ENCODE assay signal across 21 mouse cellular contexts in the genomic region with DNA sequence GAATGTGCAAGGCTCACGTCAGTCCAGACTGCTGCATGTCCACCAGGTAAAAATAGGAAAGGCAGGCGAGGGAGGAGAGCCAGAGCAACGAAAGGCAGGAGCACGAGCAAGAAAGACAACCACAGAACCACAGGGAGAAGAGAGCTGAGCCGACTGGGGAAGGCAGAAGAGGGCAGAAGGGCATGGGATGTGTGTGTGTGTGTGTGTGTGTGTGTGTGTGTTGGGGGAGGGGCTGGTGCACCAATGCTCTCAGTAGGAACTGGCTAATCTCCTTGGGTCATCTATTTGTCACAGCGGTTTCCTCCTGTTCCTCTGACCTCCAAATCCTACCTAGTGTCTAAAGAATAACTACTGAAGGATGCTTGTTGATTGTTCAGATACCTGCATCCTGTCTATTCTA. TPM values are rescaled to one million over a fixed set of nuclear protein-coding genes. Genes with fewer than 3 reads are reported as not detected.
DNase-seq lines count a peak whose midpoint lies in the region; ATAC-seq and TF ChIP-seq lines count a peak whose summit lies in the region.
"Had no signal": no experiment of that assay in that cellular context is flagged by ENCODE, and none has a peak within 500 bp of the region (broad histone marks: within the 10 kb centered on the region; RNA-seq: fewer than 3 reads in every experiment).

No protein-coding gene starts in this region.

- H3K36me3 ChIP-seq in kidney, postnatal 0 days (ENCODE audit: insufficient read depth, low read length): peaks cover 19% of the 10 kb centered on the region; the same call in 1 of the 2 replicates
- H3K36me3 ChIP-seq in liver, embryonic 16.5 days (ENCODE audit: control insufficient read depth, insufficient read depth): no peaks in the 10 kb centered on the region
- H3K36me3 ChIP-seq: embryonic facial prominence, embryonic 12.5 days had no signal

- no peaks in the 10 kb centered on the region for H3K9me3 ChIP-seq in kidney, postnatal 0 days (replicated peaks; ENCODE audit: low read length)
- no peaks in the 10 kb centered on the region for H3K9me3 ChIP-seq in liver, embryonic 16.5 days (replicated peaks; ENCODE audit: control insufficient read depth, low read length)
- H3K9me3 ChIP-seq: embryonic facial prominence, embryonic 12.5 days; forebrain, embryonic 15.5 days; hindbrain, embryonic 12.5 days had no signal

- ATAC-seq in kidney, postnatal 0 days (replicated peaks; ENCODE audit: low FRiP score, low read depth): no peak
- no peak for ATAC-seq in liver, embryonic 16.5 days (ENCODE audit: low read depth)
- ATAC-seq: forebrain, embryonic 15.5 days; inflammation-experienced regulatory T-cells, adult 6 months had no signal

- WGBS in kidney, postnatal 0 days: 41% methylated on average over 6 of the region's 6 CpGs
- WGBS in liver, embryonic 16.5 days (ENCODE audit: insufficient replicate concordance): 16% methylated on average over 6 of the region's 6 CpGs

- 0 out of 2 replicates have a peak overlapping the region, but pooled peaks have one; percentile 31 for H3K27ac ChIP-seq in kidney, postnatal 0 days
- peak overlapping the region; percentile 58 for H3K27ac ChIP-seq in liver, embryonic 16.5 days (ENCODE audit: low read length)
- H3K27ac ChIP-seq: embryonic facial prominence, embryonic 12.5 days; forebrain, embryonic 15.5 days; hindbrain, embryonic 12.5 days; stomach, postnatal 0 days had no signal

- TF ChIP-seq CTCF in kidney, postnatal 0 days (IDR thresholded peaks at IDR 0.05; ENCODE audit: low read depth): no peak

- no peaks in the 10 kb centered on the region for H3K4me1 ChIP-seq in kidney, postnatal 0 days (replicated peaks; ENCODE audit: insufficient read depth, low read length)
- H3K4me1 ChIP-seq in liver, embryonic 16.5 days (ENCODE audit: control insufficient read depth, low read depth, low read length): no peaks in the 10 kb centered on the region; the same call in 1 of the 2 replicates

- no peaks in the 10 kb centered on the region for H3K27me3 ChIP-seq in kidney, postnatal 0 days (ENCODE audit: insufficient read depth, low read length)
- H3K27me3 ChIP-seq in liver, embryonic 16.5 days (ENCODE audit: control insufficient read depth, insufficient read depth, low read depth, low read length): no peaks in the 10 kb centered on the region
- H3K27me3 ChIP-seq: CH12.LX; forebrain, embryonic 15.5 days; hindbrain, embryonic 12.5 days had no signal

- no peak overlapping the region for H3K4me2 ChIP-seq in kidney, postnatal 0 days (ENCODE audit: low read length)
- no peak overlapping the region for H3K4me2 ChIP-seq in liver, embryonic 16.5 days (ENCODE audit: low read depth, low read length)
- H3K4me2 ChIP-seq: embryonic facial prominence, embryonic 12.5 days; forebrain, embryonic 15.5 days; hindbrain, embryonic 12.5 days had no signal

- no peak overlapping the region for H3K4me3 ChIP-seq in kidney, postnatal 0 days (replicated peaks; ENCODE audit: low read depth, low read length)
- no peak overlapping the region for H3K4me3 ChIP-seq in liver, embryonic 16.5 days (ENCODE audit: low read depth, low read length)
- H3K4me3 ChIP-seq: embryonic facial prominence, embryonic 12.5 days; forebrain, embryonic 15.5 days; hindbrain, embryonic 12.5 days had no signal

- H3K9ac ChIP-seq in kidney, postnatal 0 days (ENCODE audit: low read depth, low read length): no peak overlapping the region
- no peak overlapping the region for H3K9ac ChIP-seq in liver, embryonic 16.5 days (ENCODE audit: low read depth, low read length)
- H3K9ac ChIP-seq: embryonic facial prominence, embryonic 12.5 days; forebrain, embryonic 15.5 days; hindbrain, embryonic 12.5 days had no signal

- intact Hi-C loops in gastrocnemius, postnatal 36 days (cut with DNase I): loop anchor here (5.0 kb wide), 1 partner anchor 88 kb away; no protein-coding TSS in a partner anchor

- peak; percentile 15 for DNase-seq in adrenal gland, postnatal 14 days
- DNase-seq in adrenal gland, adult 2 months: no peak
- no peak for DNase-seq in kidney, postnatal 0 days (ENCODE audit: low spot score)
- no peak for DNase-seq in kidney, adult 8-10 months
- DNase-seq in ZHBTc4 (ENCODE audit: low read depth, low spot score): peak; percentile 36
- no peak for DNase-seq in adrenal gland, adult 18-20 months (ENCODE audit: low spot score in 2 of 2)
- no peak for DNase-seq in gastrocnemius, postnatal 36 days
- DNase-seq: cerebellum, adult 2 months; gastrocnemius, postnatal 25 days; kidney, postnatal 25 days; left cerebral cortex, postnatal 4 days; lung, adult 18-20 months had no signal

RNA-seq across cellular contexts. Expression of gene Lmod3, which starts 56.6 kb away (rescaled TPM):
- not detected in 2 replicates for total RNA-seq in adrenal gland, postnatal 14 days (2021)
- not detected for total RNA-seq in adrenal gland, adult 2 months (2021)
- polyA plus RNA-seq in adrenal gland, adult 2 months (2012; rRNA removed): not detected in 2 replicates
- polyA plus RNA-seq in kidney, postnatal 0 days (2015; fragmentation: Nextera tagmentation; extraction: Ambion mirVana): 0.31 and 0.36 TPM in 2 replicates
- polyA plus RNA-seq in liver, embryonic 16.5 days (2015; fragmentation: Nextera tagmentation; extraction: Ambion mirVana): 0.20 and 0.81 TPM in 2 replicates
- total RNA-seq in adrenal gland, adult 18-20 months (2021): under 1 TPM in 1 of 2 experiments, not detected in 1; 0.45 TPM
- total RNA-seq in gastrocnemius, postnatal 36 days (2021): 100 to 1,000 TPM; 126 to 132 TPM
- total RNA-seq: CH12.LX; left cerebral cortex, adult 18-20 months; MEL had no signal

Comparison
In these comparisons a context has a peak if more than half of its experiments do, and no peak if none do; other contexts are left out.
1. DNase-seq: peak in adrenal gland, postnatal 14 days (single experiment) and ZHBTc4 (single experiment); none in adrenal gland, adult 2 months (single experiment), kidney, postnatal 0 days (single experiment), kidney, adult 8-10 months (0 of 2), adrenal gland, adult 18-20 months (0 of 2) and gastrocnemius, postnatal 36 days (0 of 2).
2. RNA of gene Lmod3, which starts 56.6 kb away (total RNA-seq): 126 to 132 TPM in gastrocnemius, postnatal 36 days; 0.45 TPM in adrenal gland, adult 18-20 months, not detected in adrenal gland, postnatal 14 days and not detected in adrenal gland, adult 2 months; every median in the first group is over 10 times any median in the second.